Mouse (Mus musculus) spleen, adult 2 months (tissue): ENCODE data around the gene Ctla4.

Experiments
- CTCF ChIP-seq: fragments of 200-500 bp; IDR thresholded peaks from 2 replicates; pipeline ENCODE4 v1.5.1; 2011; ENCODE audit warnings: mild to moderate bottlenecking, inconsistent platforms; ENCODE audit not compliant: insufficient read depth, insufficient read length, insufficient replicate concordance; ENCODE audit errors: extremely low read depth
- POLR2A ChIP-seq: fragments of 200-500 bp; IDR thresholded peaks from 2 replicates; pipeline ENCODE4 v1.6.1; 2011; ENCODE audit warnings: low read depth, low read length, inconsistent platforms

- no peak for TF ChIP-seq CTCF
- no peak for TF ChIP-seq POLR2A
Measured at GRCm38 (mm10) chr1:60857351-60858220, 29.2 kb upstream of the Ctla4 start.
